Mouse (Mus musculus) right cerebral cortex, adult 2 months (tissue): Measurements from ENCODE around the gene Stau1.
A peak's percentile ranks its signal among the peaks of the same experiment; 100 is the strongest.
"Not testable (repeated sequence)": the region's sequence is repeated elsewhere in the genome, so short reads cannot be mapped to it uniquely, and the experiment has no call there.

Experiments
- DNase-seq, 2 experiments: peaks; one replicate each; pipeline ENCODE4 v3.0.0; 2021 to 2022; ENCODE audit warnings: low spot score in 2 of 2

Stau1 gene

GRCm38 (mm10) chr2:166995796-166996532 lies at the start of gene Stau1:
Stau1 (minus strand) TSS chr2:166996299.
- peak; percentile 95 to 96 for DNase-seq

- DNase-seq: no peak
These were observed 47.5 kb upstream of the Stau1 start for GRCm38 (mm10) chr2:167043400-167044121.

- DNase-seq: no peak
These were observed 43.3 kb upstream of the Stau1 start for GRCm38 (mm10) chr2:167039386-167039785.

DNA sequence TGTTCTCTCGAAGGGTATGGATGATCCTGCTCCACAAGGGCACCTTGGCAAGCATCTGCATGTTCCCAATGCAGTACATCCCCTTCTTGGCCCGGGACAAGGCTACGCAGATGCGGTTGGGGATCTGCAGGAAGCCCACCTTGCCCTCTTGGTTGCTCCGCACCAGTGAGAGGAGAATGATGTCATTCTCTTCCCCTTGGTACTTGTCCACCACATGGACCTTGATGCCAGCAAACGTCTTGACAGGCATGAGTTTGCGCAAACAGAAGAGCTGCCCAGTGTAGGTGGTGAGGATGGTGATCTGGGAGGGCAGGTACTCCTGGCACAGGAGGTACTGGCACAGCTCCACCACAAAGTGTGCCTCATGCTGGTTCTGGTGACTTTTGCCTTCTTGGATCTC lies 42.6 kb upstream of the Stau1 start:
- DNase-seq: no peak

- DNase-seq: no peak
These were observed 42.2 kb upstream of the Stau1 start for GRCm38 (mm10) chr2:167038297-167038696.

- DNase-seq: no peak
These were observed 41.6 kb upstream of the Stau1 start for GRCm38 (mm10) chr2:167037710-167038109.

GRCm38 (mm10) chr2:167030507-167030906 lies 34.4 kb upstream of the Stau1 start:
- no peak for DNase-seq

- DNase-seq: no peak
These were observed 32.5 kb upstream of the Stau1 start for GRCm38 (mm10) chr2:167028553-167028952.

DNA sequence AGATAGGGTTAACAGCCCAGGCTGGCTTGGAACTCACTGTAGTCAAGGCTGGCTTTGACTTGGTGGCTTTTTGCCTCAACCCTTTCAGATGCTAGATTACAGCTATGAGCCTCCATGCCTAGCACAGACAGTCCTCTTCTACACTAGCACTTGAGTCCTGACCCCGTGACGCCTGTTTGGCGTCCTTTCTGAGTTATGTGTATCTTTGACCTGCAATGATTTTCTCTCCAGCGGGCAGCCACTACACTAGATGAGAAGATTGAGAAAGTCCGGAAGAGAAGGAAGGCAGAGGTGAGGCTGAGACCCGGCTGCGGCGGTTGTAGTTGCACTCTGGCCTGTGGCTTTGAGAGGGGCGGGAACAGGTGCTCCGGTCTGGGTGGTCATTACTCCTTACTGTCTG lies 23.3 kb upstream of the Stau1 start:
- DNase-seq: no peak

GRCm38 (mm10) chr2:167015382-167015718 lies 19.3 kb upstream of the Stau1 start:
- no peak for DNase-seq

DNA sequence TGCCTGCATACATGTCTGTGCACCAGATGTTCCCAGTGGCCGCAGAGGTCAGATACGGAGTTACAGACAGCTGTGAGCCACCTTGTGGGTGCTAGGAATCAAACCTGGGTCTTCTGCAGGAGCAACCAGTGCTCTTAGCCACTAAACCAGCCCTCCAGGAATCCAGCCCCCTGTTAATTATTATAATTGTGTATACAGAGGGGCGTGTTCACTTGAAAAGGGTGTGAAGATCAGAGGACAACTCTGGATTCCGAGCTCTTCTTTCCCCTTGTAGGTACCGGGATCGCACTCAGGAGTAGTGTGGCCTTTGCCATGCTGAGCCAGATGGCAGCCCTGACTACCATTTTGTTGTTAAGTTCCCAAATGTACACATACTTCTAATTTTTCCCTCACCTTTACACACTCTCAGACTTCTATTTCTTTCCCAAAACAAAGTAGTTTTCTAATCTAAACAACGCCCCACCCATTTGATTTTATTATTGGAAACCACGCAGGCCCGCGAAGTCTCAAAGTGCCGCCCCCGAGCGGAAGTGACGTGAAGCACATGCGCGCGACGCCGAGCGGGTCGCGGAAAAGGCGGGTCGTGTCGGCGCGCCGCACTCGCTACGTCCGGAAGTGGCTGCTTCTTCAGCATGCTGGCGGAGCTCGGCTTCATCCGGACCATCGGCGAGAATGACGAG lies 18.7 kb upstream of the Stau1 start, which contains the start of gene Ddx27:
Gene Ddx27, plus strand, starts transcription at position 492 of the 680 bp plus-strand sequence.
- DNase-seq: peak; percentile 95

- DNase-seq: peak in 1 of 2 experiments; percentile 21
These were observed 14.4 kb upstream of the Stau1 start for GRCm38 (mm10) chr2:167010546-167010945.

- no peak for DNase-seq
These were observed 13.4 kb upstream of the Stau1 start for GRCm38 (mm10) chr2:167009483-167009882.

GRCm38 (mm10) chr2:167007565-167007964 lies 11.5 kb upstream of the Stau1 start:
- DNase-seq: not testable (repeated sequence)

- no peak for DNase-seq
These were observed 10.9 kb upstream of the Stau1 start for GRCm38 (mm10) chr2:167007001-167007491.

DNA sequence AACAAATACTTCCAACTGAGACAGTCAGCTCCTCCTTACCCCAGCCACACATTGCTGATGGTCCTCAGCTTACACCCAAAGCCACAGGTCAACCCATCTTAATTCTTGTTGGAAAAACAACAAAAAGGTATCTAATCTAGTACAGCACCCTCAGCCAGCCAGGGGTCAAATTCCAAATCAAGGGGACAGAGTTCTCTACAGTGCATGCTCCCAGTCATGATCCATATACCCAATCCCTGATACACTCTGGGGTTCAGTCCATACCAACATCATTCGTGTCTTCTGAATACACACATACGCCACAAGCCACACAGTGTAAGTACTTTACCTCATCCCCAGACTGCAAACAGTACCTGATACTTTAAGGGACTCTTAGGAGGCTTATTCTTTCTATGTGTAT lies 10.3 kb upstream of the Stau1 start:
- no peak for DNase-seq

GRCm38 (mm10) chr2:167004099-167004854 lies 8.2 kb upstream of the Stau1 start:
- peak; percentile 81 to 86 for DNase-seq

GRCm38 (mm10) chr2:167001486-167001885 lies 5.4 kb upstream of the Stau1 start:
- DNase-seq: no peak

DNA sequence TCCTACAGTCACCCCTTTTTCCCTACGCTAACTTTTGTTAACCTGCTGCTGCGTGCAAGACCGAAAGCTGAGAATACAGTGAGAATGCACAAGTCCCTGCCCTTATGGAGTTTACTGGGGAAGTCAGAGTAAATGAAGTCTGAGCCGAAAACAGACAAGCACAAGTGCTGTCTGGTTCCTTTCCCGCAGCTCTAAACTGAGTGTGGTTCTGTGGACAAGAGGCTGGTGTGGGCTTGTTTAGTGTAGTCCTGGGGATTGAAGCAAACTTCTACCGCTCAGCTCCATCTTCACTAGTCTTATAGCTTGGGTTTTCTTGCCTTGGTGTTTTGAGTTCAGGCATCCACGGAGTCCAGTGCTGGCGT lies 415 bp upstream of the Stau1 start:
- no peak for DNase-seq

GRCm38 (mm10) chr2:166995021-166995795 lies 891 bp downstream of the Stau1 start:
- peak in 1 of 2 experiments; percentile 50 for DNase-seq

DNA sequence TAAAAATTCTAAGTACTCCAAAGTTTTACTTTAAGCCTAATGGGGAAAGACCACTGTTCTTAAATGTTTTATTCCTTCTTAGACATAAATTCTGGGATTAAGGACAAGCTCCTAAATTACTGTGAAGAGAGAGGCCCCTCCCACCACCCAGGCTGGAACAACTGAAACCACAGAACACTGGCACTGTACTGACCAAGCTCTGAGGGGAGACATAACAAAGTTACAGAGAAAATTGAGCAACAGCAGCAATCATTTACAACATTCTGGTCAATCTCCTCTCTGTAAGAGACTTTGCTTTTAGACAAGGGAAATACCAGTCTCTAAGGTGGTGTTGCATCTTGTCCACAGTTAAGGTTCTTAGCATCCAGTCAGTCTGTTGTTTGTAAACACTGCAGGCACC lies 4.2 kb downstream of the Stau1 start:
- no peak for DNase-seq
